Mouse (Mus musculus) lung, adult 10 weeks (tissue): Measurements from ENCODE around the gene Atad1. TPM values are rescaled to one million over a fixed set of nuclear protein-coding genes. Genes with fewer than 3 reads are reported as not detected.

ENCODE experiments used
- polyA plus RNA-seq: library from polyadenylated mRNA; stranded (reverse); fragments of 350-450 nt; fragmentation: Illumina TruSeq; extraction: RNeasy Lipid Tissue Mini Kit (QIAGEN cat#74804); gene quantifications from one replicate; pipeline ENCODE4 v1.2.3, GENCODE M21; 2014; ENCODE audit warnings: low read depth, low replicate concordance; ENCODE audit not compliant: insufficient read depth

Atad1 gene
- polyA plus RNA-seq, result 35.9 TPM

DNA sequence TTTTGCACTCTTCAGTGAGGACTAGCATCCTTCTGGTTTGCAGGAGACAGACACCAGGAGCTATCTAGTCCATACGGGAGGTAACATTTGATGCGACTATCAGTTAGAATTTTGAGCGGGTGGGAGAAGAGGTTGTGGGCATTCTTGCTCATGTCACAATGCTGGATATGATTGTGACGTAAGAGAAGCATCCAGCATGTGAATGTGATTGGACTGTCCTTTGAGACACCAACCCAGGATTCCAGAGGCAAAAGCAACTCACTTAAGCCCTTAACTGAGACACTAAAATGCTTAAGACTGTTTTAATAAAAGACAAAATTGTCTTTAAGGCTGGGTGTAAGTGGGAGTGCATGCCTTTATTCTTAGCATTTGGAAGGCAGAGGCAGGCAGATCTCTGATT, at the start of gene Atad1:
Atad1 (minus strand) TSS at position 101 of the 400 bp plus-strand sequence.

DNA sequence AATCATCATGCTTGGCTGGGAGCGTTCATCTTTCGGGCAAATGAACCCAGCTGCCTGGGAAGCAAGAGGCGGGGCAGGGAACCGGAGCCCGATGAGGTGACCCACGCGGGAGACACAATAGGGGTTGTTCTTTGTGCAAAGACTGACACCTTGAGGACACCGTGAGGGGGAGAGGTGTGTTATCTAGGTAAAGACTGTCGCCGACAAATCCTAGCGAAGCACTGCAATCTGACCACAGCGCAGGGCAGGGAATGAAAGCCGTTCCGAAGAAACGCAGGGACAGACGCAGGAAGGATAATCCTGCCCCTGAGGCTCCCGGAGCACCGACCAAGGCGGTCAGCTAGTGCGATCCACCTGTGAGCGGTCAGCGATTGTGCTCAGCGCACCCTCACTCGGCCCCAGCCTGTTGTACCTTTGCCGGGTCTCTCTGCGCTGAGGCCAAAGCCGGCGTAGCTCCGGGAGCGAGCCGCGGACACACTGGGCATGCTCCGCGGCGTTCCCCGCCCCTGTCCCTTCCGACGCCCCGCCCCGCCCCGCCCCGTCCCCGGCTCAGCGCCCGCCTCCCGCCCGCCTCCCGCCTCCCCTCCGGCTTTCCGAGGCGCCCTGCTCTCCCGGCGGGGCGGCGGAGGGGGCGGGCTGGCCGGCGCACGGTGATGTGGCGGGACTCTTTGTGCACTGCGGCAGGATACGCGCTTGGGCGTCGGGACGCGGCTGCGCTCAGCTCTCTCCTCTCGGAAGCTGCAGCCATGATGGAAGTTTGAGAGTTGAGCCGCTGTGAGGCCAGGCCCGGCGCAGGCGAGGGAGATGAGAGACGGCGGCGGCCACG, 17.5 kb upstream of the Atad1 start, which contains the start of gene Pten:
Pten (plus strand) TSS at position 598 of the 826 bp plus-strand sequence.

Other genes starting within 250 kb of the Atad1 start
- 7.9 TPM for gene Papss2, start 144.0 kb downstream of the Atad1 start, polyA plus RNA-seq
- gene Pten, start 17.7 kb upstream of the Atad1 start, polyA plus RNA-seq, result 21.1 TPM